Mouse (Mus musculus) limb, embryonic 11.5 days (tissue): ENCODE results near the gene Scd1. TPM values are rescaled to one million over a fixed set of nuclear protein-coding genes. Genes with fewer than 3 reads are reported as not detected.

Experiments
- ATAC-seq: fragments of 200-750 bp; cut with Nextera tagmentation; 2 replicates; pipeline ENCODE4 v1.8.0; 2017; ENCODE audit warnings: low read depth; ENCODE audit not compliant: insufficient number of reproducible peaks, low FRiP score, low TSS enrichment
- DNase-seq: peaks from one replicate; pipeline ENCODE4 v3.0.0-alpha.2; 2015; ENCODE audit warnings: low spot score
- H3K27ac ChIP-seq: fragments of 300-500 bp; sonication (generic); replicated peaks from 2 replicates; pipeline ENCODE4 v1.5.1; 2014; ENCODE audit warnings: low read depth, mild to moderate bottlenecking, low read length
- H3K27me3 ChIP-seq: fragments of 300-500 bp; sonication (generic); 2 replicates; pipeline ENCODE4 v1.6.1; 2014; ENCODE audit warnings: mild to moderate bottlenecking, low read length, mixed read lengths; ENCODE audit not compliant: control insufficient read depth, insufficient read depth
- H3K36me3 ChIP-seq: fragments of 300-500 bp; sonication (generic); 2 replicates; pipeline ENCODE4 v1.6.1; 2014; ENCODE audit warnings: mild to moderate bottlenecking, low read length, moderate library complexity, mixed read lengths; ENCODE audit not compliant: control insufficient read depth, insufficient read depth
- H3K4me1 ChIP-seq: fragments of 300-500 bp; sonication (generic); 2 replicates; pipeline ENCODE4 v1.6.1; 2014; ENCODE audit warnings: low read length, mixed read lengths; ENCODE audit not compliant: control insufficient read depth, insufficient read depth
- H3K4me2 ChIP-seq: fragments of 300-500 bp; sonication (generic); 2 replicates; pipeline ENCODE4 v1.6.1; 2014; ENCODE audit warnings: low read depth, mild to moderate bottlenecking, moderate library complexity; ENCODE audit not compliant: severe bottlenecking
- H3K4me3 ChIP-seq: fragments of 300-500 bp; sonication (generic); 2 replicates; pipeline ENCODE4 v1.5.1; 2014; ENCODE audit warnings: low read depth, low read length
- H3K9ac ChIP-seq: fragments of 300-500 bp; sonication (generic); 2 replicates; pipeline ENCODE4 v1.6.1; 2014; ENCODE audit warnings: mild to moderate bottlenecking, low read length
- H3K9me3 ChIP-seq: fragments of 300-500 bp; sonication (generic); 2 replicates; pipeline ENCODE4 v1.6.1; 2016; ENCODE audit warnings: low read length; ENCODE audit not compliant: control insufficient read depth
- WGBS: fragments of 180-500 bp; shearing (Covaris S2); extraction: QIAGEN DNeasy Blood & Tissue Kit; methylation state at CpG from one replicate; pipeline ENCODE4 v1.1.7; 2014; 5-methylcytosine and 5-hydroxymethylcytosine counted together
- polyA plus RNA-seq: library from polyadenylated mRNA; unstranded; fragments of >200 nt; fragmentation: Nextera tagmentation; extraction: Ambion mirVana; gene quantifications from 2 replicates; pipeline ENCODE4 v1.2.1, GENCODE M21; 2014

Scd1 gene
- polyA plus RNA-seq, result 16.7 and 18.6 TPM in 2 replicates

DNA sequence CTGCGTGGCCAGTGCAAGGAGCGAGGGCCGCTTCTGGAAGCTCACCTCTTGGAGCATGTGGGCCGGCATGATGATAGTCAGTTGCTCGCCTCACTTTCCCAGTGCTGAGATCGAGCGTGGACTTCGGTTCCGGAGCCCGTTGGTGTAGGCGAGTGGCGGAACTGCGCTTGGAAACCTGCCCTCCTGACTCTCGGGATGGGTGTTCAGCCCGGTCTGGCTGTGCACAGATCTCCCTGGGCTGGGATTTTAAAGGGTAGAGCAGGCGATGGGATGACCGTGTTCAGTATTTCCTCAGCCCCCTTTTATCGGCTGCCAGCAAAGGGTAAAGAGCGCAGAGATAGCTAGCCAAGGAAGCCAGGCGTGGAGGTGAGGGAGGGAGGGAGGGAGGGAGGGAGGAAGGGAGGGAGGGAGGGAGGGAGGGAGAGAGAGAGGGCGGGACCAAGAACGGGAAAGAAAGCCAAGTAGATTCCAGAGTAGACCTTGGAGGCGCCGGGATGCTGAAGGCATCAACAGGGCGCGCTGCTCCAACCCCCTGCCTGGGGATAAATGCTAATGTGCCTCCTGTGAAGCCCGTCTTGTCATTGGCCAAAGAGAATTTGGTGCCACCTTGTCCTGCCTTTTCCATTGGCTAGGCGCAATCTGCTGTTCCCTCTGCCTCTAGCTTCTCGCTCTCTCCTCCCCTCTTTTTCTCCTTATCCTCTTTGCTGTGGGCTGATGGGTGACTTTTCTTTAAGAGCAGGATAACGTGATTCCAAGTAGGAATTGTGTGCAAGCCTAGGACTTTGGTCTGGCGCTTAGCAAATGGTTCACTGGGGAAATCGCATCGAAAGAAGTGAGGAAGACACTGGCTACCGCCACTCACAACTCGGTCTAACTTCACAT is at the start of gene Scd1:
Scd1 (minus strand) TSS at position 539 of the 882 bp plus-strand sequence.
- Histone ChIP-seq H3K4me2 (peak within 1 kb of the TSS; percentile 74), H3K27ac (peak within 1 kb of the TSS; percentile 74), H3K9me3 (no peaks in the 10 kb centered on the region), H3K4me1 (peaks cover 11% of the 10 kb centered on the region), H3K27me3 (no peaks in the 10 kb centered on the region), H3K36me3 (peaks cover 2% of the 10 kb centered on the region; the same call in 1 of the 2 replicates), H3K9ac (peak within 1 kb of the TSS; percentile 77), H3K4me3 (peak within 1 kb of the TSS; percentile 55)
- peak; percentile 83 for DNase-seq
- WGBS, result 0% methylated on average over 33 of the region's 35 CpGs
- peak; percentile 92 for ATAC-seq

DNA sequence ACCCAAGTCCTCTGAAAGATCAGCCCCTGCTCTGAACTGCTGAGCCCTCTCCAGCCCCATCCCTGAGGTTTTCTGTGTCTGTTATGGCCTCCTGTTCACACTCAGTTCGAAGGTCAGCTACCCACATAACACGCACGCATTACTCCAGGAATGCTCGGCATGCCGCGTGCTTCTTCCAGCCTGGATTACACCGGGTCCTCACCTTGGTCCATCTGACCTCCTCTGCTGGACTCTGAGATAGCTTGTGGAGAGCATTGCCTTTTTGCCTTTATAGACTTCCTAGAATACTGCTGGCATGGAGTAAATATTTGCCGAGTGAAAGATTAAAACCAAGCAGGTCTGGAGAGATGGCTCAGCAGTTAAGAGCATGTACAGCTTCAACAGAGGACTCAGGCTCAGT is 47.7 kb upstream of the Scd1 start:
- H3K4me1 ChIP-seq, result no peaks in the 10 kb centered on the region
- ATAC-seq (no peak), DNase-seq (no peak)
- WGBS, result 81% methylated on average over 8 of the region's 8 CpGs
- no peak overlapping the region for H3K4me3 ChIP-seq
- no peaks in the 10 kb centered on the region for H3K9me3 ChIP-seq
- H3K27ac ChIP-seq, result no peak overlapping the region
- no peak overlapping the region for H3K9ac ChIP-seq
- no peak overlapping the region for H3K4me2 ChIP-seq
- no peaks in the 10 kb centered on the region for H3K27me3 ChIP-seq
- H3K36me3 ChIP-seq, result no peaks in the 10 kb centered on the region

DNA sequence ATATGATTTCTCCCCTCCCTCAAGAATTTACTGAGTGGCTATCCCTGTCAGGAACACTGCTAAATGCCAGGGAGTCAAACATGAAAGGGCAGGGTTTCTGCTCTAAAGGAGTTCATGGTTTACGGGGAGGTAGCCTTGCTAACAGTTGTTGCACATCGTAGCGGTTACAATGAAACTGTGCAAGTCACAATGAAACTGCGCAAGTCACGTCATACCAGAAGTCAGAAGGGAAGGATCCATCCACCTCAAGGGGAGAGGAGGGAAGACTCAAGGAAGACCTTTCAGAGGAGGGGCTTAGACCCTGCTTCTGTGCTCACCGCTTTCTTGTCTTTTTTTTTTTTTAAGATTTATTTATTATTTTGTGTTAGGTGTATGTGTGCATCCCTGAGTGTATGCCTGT is 47.2 kb upstream of the Scd1 start:
- Histone ChIP-seq H3K9me3 (no peaks in the 10 kb centered on the region), H3K27me3 (no peaks in the 10 kb centered on the region), H3K27ac (no peak overlapping the region), H3K4me2 (no peak overlapping the region), H3K9ac (no peak overlapping the region), H3K4me3 (no peak overlapping the region), H3K4me1 (no peaks in the 10 kb centered on the region), H3K36me3 (no peaks in the 10 kb centered on the region)
- ATAC-seq, result no peak
- WGBS, result 88% methylated on average over 6 of the region's 6 CpGs
- DNase-seq, result no peak

DNA sequence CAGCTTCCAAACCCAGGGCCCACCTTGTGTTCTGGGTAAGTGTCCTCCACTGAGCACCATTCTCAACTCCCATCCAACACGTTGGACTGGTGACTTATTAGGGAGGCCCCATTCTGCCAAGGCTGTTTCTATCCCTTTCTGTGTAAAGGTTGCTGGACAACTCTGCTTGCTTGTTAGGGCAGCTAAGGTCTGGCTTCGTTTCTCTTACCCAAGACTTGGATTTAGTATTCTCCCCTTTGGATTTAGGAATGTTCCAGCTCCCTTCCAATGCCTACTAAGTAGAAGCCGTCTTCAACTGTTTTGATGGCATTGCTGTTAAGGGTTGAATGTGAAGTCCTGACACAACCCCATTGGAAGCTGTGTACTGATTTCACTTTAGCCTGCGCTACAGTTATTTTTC is 40.2 kb upstream of the Scd1 start:
- Histone ChIP-seq H3K9me3 (no peaks in the 10 kb centered on the region), H3K4me2 (no peak overlapping the region), H3K4me3 (no peak overlapping the region), H3K27me3 (no peaks in the 10 kb centered on the region), H3K9ac (no peak overlapping the region), H3K36me3 (no peaks in the 10 kb centered on the region), H3K4me1 (no peaks in the 10 kb centered on the region), H3K27ac (no peak overlapping the region)
- DNase-seq, result no peak
- WGBS, result 80% methylated on average over 4 of the region's 4 CpGs
- ATAC-seq, result no peak

DNA sequence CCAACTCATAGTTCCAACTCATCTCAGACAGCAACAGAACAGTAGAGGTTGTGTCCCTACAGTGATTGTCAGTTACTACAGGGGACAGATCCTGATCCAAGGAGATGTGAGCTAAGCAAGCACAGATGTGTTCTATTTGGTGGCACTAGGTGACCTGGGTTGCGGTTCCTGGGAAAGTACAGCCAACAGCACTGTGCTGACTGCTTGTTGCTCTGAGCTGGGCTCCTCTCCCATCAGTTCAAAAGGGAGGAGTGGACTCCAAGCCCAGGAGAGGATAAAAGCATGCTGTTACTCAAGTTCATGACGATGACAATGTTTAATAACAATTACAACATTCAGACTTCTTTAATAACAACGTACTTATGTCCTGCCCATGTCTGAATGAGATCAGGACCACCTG is 38.1 kb upstream of the Scd1 start:
- H3K4me3 ChIP-seq, result no peak overlapping the region
- H3K36me3 ChIP-seq, result no peaks in the 10 kb centered on the region
- H3K9me3 ChIP-seq, result no peaks in the 10 kb centered on the region
- H3K4me2 ChIP-seq, result no peak overlapping the region
- no peaks in the 10 kb centered on the region for H3K4me1 ChIP-seq
- DNase-seq (no peak), ATAC-seq (no peak)
- no peak overlapping the region for H3K9ac ChIP-seq
- 94% methylated on average over 3 of the region's 3 CpGs for WGBS
- H3K27me3 ChIP-seq, result no peaks in the 10 kb centered on the region
- H3K27ac ChIP-seq, result no peak overlapping the region

DNA sequence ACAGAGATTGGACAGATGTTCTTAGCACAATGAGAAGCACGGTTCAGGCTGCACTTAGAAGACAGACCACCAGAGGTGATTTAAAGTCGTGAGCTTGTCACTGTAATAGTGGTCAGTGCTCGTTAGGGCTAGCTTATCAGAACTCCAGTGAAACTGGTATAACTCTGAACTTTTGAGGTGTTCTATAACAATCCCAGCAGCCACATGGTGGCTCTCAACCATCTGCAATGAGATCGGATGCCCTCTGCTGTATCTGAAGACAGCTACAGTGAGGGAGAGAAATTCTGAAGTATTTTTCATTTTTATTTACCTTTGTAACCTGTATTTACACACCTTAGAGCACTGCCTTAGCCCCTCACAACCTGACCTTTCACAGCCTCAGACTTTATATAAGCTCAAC is 31.6 kb upstream of the Scd1 start:
- ATAC-seq (no peak), DNase-seq (no peak)
- Histone ChIP-seq H3K27ac (no peak overlapping the region), H3K4me3 (no peak overlapping the region), H3K36me3 (no peaks in the 10 kb centered on the region), H3K4me1 (no peaks in the 10 kb centered on the region), H3K9ac (no peak overlapping the region), H3K4me2 (no peak overlapping the region), H3K27me3 (no peaks in the 10 kb centered on the region), H3K9me3 (no peaks in the 10 kb centered on the region)
- WGBS, result 29% methylated on average over 4 of the region's 4 CpGs

DNA sequence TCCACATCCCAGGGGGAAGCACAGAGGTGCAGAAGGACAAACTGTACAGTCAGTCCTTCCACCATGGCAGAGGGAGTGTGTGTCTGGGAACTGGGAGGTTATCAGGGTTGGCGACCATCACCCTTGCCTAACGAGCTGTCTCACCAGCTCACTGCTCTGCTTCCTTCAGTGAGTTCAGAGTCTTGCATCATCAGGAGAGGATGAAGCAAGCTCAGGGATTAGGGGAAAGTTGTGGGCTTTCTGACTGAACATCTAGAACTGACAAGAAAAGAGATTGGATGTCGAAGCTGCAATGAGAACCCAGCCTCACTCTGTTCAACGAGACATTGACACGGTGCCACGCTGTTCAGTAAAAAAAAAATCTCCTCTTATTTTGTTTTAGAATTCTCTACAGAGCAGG is 30.3 kb upstream of the Scd1 start:
- H3K36me3 ChIP-seq, result no peaks in the 10 kb centered on the region
- H3K9ac ChIP-seq, result no peak overlapping the region
- no peak for ATAC-seq
- no peaks in the 10 kb centered on the region for H3K4me1 ChIP-seq
- no peak for DNase-seq
- H3K4me3 ChIP-seq, result no peak overlapping the region
- H3K27ac ChIP-seq, result no peak overlapping the region
- no peak overlapping the region for H3K4me2 ChIP-seq
- no peaks in the 10 kb centered on the region for H3K27me3 ChIP-seq
- WGBS, result 71% methylated on average over 6 of the region's 6 CpGs
- H3K9me3 ChIP-seq, result no peaks in the 10 kb centered on the region

DNA sequence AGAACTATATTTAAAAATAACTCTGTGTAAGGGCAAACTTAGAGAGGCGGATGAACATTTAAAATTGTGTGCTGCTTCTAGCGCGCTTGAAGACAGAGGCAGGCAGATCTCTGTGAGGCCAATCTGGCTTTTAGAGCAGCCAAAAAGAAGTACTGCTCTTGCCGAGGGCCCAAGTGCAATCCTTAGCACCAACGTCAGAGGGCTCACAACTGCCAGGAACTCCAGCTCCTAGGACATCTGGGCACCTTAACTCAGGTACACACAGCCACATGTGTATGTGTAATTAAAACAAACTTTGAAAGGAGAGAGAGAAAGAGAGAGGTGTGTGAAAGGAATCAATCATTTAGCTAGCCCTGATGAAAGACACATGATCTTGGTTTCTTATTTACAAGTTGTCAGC is 24.4 kb upstream of the Scd1 start:
- Histone ChIP-seq H3K9ac (no peak overlapping the region), H3K27ac (no peak overlapping the region), H3K9me3 (no peaks in the 10 kb centered on the region), H3K4me2 (no peak overlapping the region), H3K36me3 (no peaks in the 10 kb centered on the region), H3K4me3 (no peak overlapping the region), H3K4me1 (no peaks in the 10 kb centered on the region), H3K27me3 (no peaks in the 10 kb centered on the region)
- 73% methylated on average over 5 of the region's 5 CpGs for WGBS
- ATAC-seq (no peak), DNase-seq (no peak)
